Comparison of ENCODE assay signal across 11 mouse cellular contexts in the genomic region with DNA sequence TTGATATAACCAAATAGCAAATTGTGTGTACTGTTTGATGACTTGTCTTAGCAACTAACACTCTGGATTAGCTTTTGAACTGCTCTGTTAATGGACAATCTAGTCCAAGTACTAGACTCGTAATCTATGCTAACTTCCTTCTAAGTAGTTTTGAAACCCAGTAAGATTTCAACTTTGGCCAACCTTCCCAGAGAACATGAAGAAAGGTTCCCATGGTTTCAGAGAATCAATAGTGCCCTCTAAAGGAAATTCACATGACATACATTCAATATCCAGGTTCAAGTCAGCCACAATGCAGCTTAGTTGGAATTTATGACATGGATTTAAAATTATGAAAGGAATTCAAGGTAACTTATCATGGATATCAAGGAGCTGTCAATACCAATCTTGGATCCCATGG.
DNase-seq lines count a peak whose midpoint lies in the region; ATAC-seq and TF ChIP-seq lines count a peak whose summit lies in the region.
"Had no signal": no experiment of that assay in that cellular context is flagged by ENCODE, and none has a peak within 500 bp of the region (broad histone marks: within the 10 kb centered on the region; RNA-seq: fewer than 3 reads in every experiment).

No protein-coding gene starts in this region.

- no peak overlapping the region for H3K4me3 ChIP-seq in gastrocnemius, adult 2 months
- H3K4me3 ChIP-seq in liver, adult 2 months (ENCODE audit: insufficient read depth, low read depth, low read length): no peak overlapping the region
- no peak overlapping the region for H3K4me3 ChIP-seq in liver, embryonic 12.5 days
- H3K4me3 ChIP-seq: embryonic facial prominence, embryonic 13.5 days; lung, embryonic 15.5 days had no signal

- no peak for TF ChIP-seq POLR2A in liver, adult 2 months (IDR thresholded peaks at IDR 0.05; ENCODE audit: extremely low read depth, insufficient read depth, low read length)

- TF ChIP-seq CTCF in gastrocnemius, adult 2 months (IDR thresholded peaks at IDR 0.05): peak; percentile 48
- TF ChIP-seq CTCF in liver, adult 2 months (IDR thresholded peaks at IDR 0.05; ENCODE audit: low read depth, low read length): no peak
- TF ChIP-seq CTCF in Patski (IDR thresholded peaks at IDR 0.05): peak; percentile 52

- intact Hi-C loops in gastrocnemius, adult 2 months (cut with DNase I): no loop called here

- WGBS in liver, adult 2 months: 5% methylated on average over 1 of the region's 1 CpGs
- WGBS in liver, embryonic 12.5 days (ENCODE audit: insufficient replicate concordance): 37% methylated on average over 1 of the region's 1 CpGs

- in situ Hi-C loops in Patski (cut with MboI; ENCODE audit: low pct_unique_long_range_greater_than_20kb): loop anchor here (25.0 kb wide), 1 partner anchor 384 kb away; a partner anchor contains a TSS

- H3K27ac ChIP-seq in gastrocnemius, adult 2 months: no peak overlapping the region
- H3K27ac ChIP-seq in liver, adult 2 months (replicated peaks; ENCODE audit: insufficient read depth, low read depth, low read length): no peak overlapping the region
- H3K27ac ChIP-seq in liver, embryonic 12.5 days: no peak overlapping the region
- H3K27ac ChIP-seq: embryonic facial prominence, embryonic 13.5 days; lung, embryonic 15.5 days had no signal

- DNase-seq in gastrocnemius, adult 2 months: no peak
- DNase-seq in gastrocnemius, postnatal 4 days (ENCODE audit: low spot score in 2 of 2): no peak
- peak; percentile 33 for DNase-seq in liver, adult 2 months (ENCODE audit: extremely low read depth, low read depth, low spot score)
- DNase-seq in Patski (ENCODE audit: low read depth, low spot score): no peak
- DNase-seq in retina, embryonic 14.5 days (ENCODE audit: low spot score): peak; percentile 52
- DNase-seq in right cerebral cortex, postnatal 14 days: no peak
- no peak for DNase-seq in heart, postnatal 4 days

- no peaks in the 10 kb centered on the region for H3K9me3 ChIP-seq in liver, embryonic 12.5 days (replicated peaks)
- H3K9me3 ChIP-seq: embryonic facial prominence, embryonic 13.5 days; lung, embryonic 15.5 days had no signal

- no peak overlapping the region for H3K4me2 ChIP-seq in liver, embryonic 12.5 days
- H3K4me2 ChIP-seq: embryonic facial prominence, embryonic 13.5 days; lung, embryonic 15.5 days had no signal

- no peak for ATAC-seq in liver, embryonic 12.5 days
- ATAC-seq in Patski: no peak
- ATAC-seq: activated CD4-positive, CD25-positive, alpha-beta regulatory T cell, adult 4 months had no signal

- POLR2A ChIA-PET in Patski (lab: Charles Lee): no interaction called here

- no peaks in the 10 kb centered on the region for H3K27me3 ChIP-seq in liver, adult 2 months (ENCODE audit: control insufficient read depth, insufficient read depth, low read length)
- no peaks in the 10 kb centered on the region for H3K27me3 ChIP-seq in liver, embryonic 12.5 days (replicated peaks)
- peaks cover 3% of the 10 kb centered on the region for H3K27me3 ChIP-seq in Patski
- H3K27me3 ChIP-seq: embryonic facial prominence, embryonic 13.5 days; lung, embryonic 15.5 days had no signal

- H3K4me1 ChIP-seq in liver, adult 2 months (ENCODE audit: control insufficient read depth, insufficient read depth, low read length): no peaks in the 10 kb centered on the region
- peaks cover 5% of the 10 kb centered on the region; the same call in 1 of the 2 replicates for H3K4me1 ChIP-seq in liver, embryonic 12.5 days
- H3K4me1 ChIP-seq: embryonic facial prominence, embryonic 13.5 days; lung, embryonic 15.5 days had no signal

- H3K9ac ChIP-seq in liver, adult 2 months (ENCODE audit: low read depth, low read length): no peak overlapping the region
- no peak overlapping the region for H3K9ac ChIP-seq in liver, embryonic 12.5 days
- H3K9ac ChIP-seq: embryonic facial prominence, embryonic 13.5 days; lung, embryonic 15.5 days had no signal

- CTCF ChIA-PET in Patski (lab: Charles Lee): interaction anchor here (0.8 to 1.4 kb wide), 6 partner anchors 10 to 515 kb away, joined by 3 to 5 read pairs (median 4); no protein-coding TSS in a partner anchor

- H3K36me3 ChIP-seq in liver, adult 2 months (ENCODE audit: control insufficient read depth, insufficient read depth, low read length): no peaks in the 10 kb centered on the region
- H3K36me3 ChIP-seq in liver, embryonic 12.5 days: no peaks in the 10 kb centered on the region
- H3K36me3 ChIP-seq: embryonic facial prominence, embryonic 13.5 days; lung, embryonic 15.5 days had no signal

- H3K79me2 ChIP-seq in liver, adult 2 months (ENCODE audit: control insufficient read depth, insufficient read depth, low read length): no peaks in the 10 kb centered on the region

Comparison
In these comparisons a context has a peak if more than half of its experiments do, and no peak if none do; other contexts are left out.
1. DNase-seq: peak in liver, adult 2 months (single experiment) and retina, embryonic 14.5 days (single experiment); none in gastrocnemius, adult 2 months (single experiment), gastrocnemius, postnatal 4 days (0 of 2), Patski (single experiment), right cerebral cortex, postnatal 14 days (single experiment) and heart, postnatal 4 days (single experiment).